ENCODE assay signal across 7 mouse cellular contexts in genomic region chr11:51664747-51665146, GRCm38 (mm10). TPM values are rescaled to one million over a fixed set of nuclear protein-coding genes. Genes with fewer than 3 reads are reported as not detected.
DNase-seq lines count a peak whose midpoint lies in the region; ATAC-seq and TF ChIP-seq lines count a peak whose summit lies in the region.
"Not testable (repeated sequence)": the region's sequence is repeated elsewhere in the genome, so short reads cannot be mapped to it uniquely, and the experiment has no call there.
"Had no signal": no experiment of that assay in that cellular context is flagged by ENCODE, and none has a peak within 500 bp of the region (broad histone marks: within the 10 kb centered on the region; RNA-seq: fewer than 3 reads in every experiment).

No protein-coding gene starts in this region.

- H3K79me2 ChIP-seq in myocyte (ENCODE audit: control insufficient read depth, insufficient read depth) = not testable (repeated sequence)

- not testable (repeated sequence) for TF ChIP-seq CTCF in lung, embryonic 14.5 days (IDR thresholded peaks at IDR 0.05; ENCODE audit: low read depth); lung, postnatal 0 days (IDR thresholded peaks at IDR 0.05)

- 67% methylated on average over 7 of the region's 7 CpGs for WGBS in lung, embryonic 14.5 days
- WGBS in lung, embryonic 16.5 days = 83% methylated on average over 7 of the region's 7 CpGs
- WGBS in lung, postnatal 0 days = 75% methylated on average over 6 of the region's 7 CpGs

- ATAC-seq in granulocyte monocyte progenitor cell, adult 5-6 weeks (replicated peaks; ENCODE audit: poor library complexity, severe bottlenecking) = 0 out of 2 replicates have a peak, but pooled peaks have one; percentile 37
- not testable (repeated sequence) for ATAC-seq in lung, embryonic 14.5 days (ENCODE audit: insufficient read depth)
- peak; percentile 68; the same call in 1 of the 2 replicates for ATAC-seq in lung, embryonic 16.5 days (ENCODE audit: low read depth)
- ATAC-seq in lung, postnatal 0 days = peak; percentile 55

- H3ac ChIP-seq in myocyte (ENCODE audit: control insufficient read depth, insufficient read length) = not testable (repeated sequence)

- H3K4me1 ChIP-seq in lung, embryonic 14.5 days (ENCODE audit: insufficient read depth); lung, embryonic 16.5 days (replicated peaks; ENCODE audit: control insufficient read depth, insufficient read depth, low read length); lung, postnatal 0 days (ENCODE audit: insufficient read depth, low read depth, low read length): not testable (repeated sequence)

- H3K9ac ChIP-seq in lung, embryonic 14.5 days; lung, embryonic 16.5 days (ENCODE audit: low read length); lung, postnatal 0 days (replicated peaks; ENCODE audit: low read depth): not testable (repeated sequence)

- H3K9me3 ChIP-seq in lung, embryonic 14.5 days (ENCODE audit: low read depth, low read length); lung, embryonic 16.5 days (ENCODE audit: control insufficient read depth, low read length); lung, postnatal 0 days (ENCODE audit: low read length): not testable (repeated sequence)

- H3K36me3 ChIP-seq in lung, embryonic 14.5 days (ENCODE audit: insufficient read depth); lung, embryonic 16.5 days (ENCODE audit: control insufficient read depth, insufficient read depth, low read length); lung, postnatal 0 days (ENCODE audit: insufficient read depth, low read length); myocyte (ENCODE audit: control insufficient read depth, insufficient read depth): not testable (repeated sequence)

- TF ChIP-seq POLR2A in myocyte (IDR thresholded peaks at IDR 0.05; ENCODE audit: insufficient read length, low read depth) = not testable (repeated sequence)

- H3K4me3 ChIP-seq in lung, embryonic 14.5 days (ENCODE audit: low read depth, low read length); lung, embryonic 16.5 days (ENCODE audit: low read length); lung, postnatal 0 days (ENCODE audit: low read depth, low read length); myocyte: not testable (repeated sequence)

- TF ChIP-seq EP300 in lung, postnatal 0 days (IDR thresholded peaks at IDR 0.05) = not testable (repeated sequence)

- H3K27me3 ChIP-seq in lung, embryonic 14.5 days (ENCODE audit: insufficient read depth, low read length); lung, embryonic 16.5 days (ENCODE audit: control insufficient read depth, insufficient read depth, low read depth, low read length); lung, postnatal 0 days (replicated peaks; ENCODE audit: insufficient read depth, low read length); myocyte (ENCODE audit: control insufficient read depth, insufficient read depth, insufficient read length): not testable (repeated sequence)

- not testable (repeated sequence) for H3K4me2 ChIP-seq in lung, embryonic 14.5 days; lung, embryonic 16.5 days (ENCODE audit: low read depth, low read length); lung, postnatal 0 days (replicated peaks; ENCODE audit: low read depth, low read length); myocyte (ENCODE audit: low read depth)

- H3K27ac ChIP-seq in lung, embryonic 14.5 days (ENCODE audit: low read depth); lung, embryonic 16.5 days (ENCODE audit: low read length); lung, postnatal 0 days (ENCODE audit: low read length): not testable (repeated sequence)

- peak; percentile 26 for DNase-seq in MN1 (ENCODE audit: low spot score)
- DNase-seq in lung, embryonic 14.5 days = peak; percentile 49
- not testable (repeated sequence) for DNase-seq in lung, postnatal 0 days (ENCODE audit: low spot score)

TF ChIP-seq in myocyte, 11 proteins besides CTCF, POLR2A, EP300 and RAD21:
- TF ChIP-seq MYOD1 (IDR thresholded peaks at IDR 0.05; ENCODE audit: control insufficient read depth in 1 of 3, insufficient read length in 2 of 3, low read depth in 2 of 3) (peak in 2 of 3 experiments; percentile 10 to 64), CEBPB (IDR thresholded peaks at IDR 0.05; ENCODE audit: insufficient read depth, poor library complexity, severe bottlenecking) (0 out of 2 replicates have a peak, but pooled peaks have one; percentile 17), MYOG (IDR thresholded peaks at IDR 0.05; ENCODE audit: control insufficient read depth in 1 of 3, insufficient read depth in 1 of 3, insufficient read length in 2 of 3, low read depth in 2 of 3) (peak in 1 of 3 experiments; percentile 30)
TF ChIP-seq in myocyte: peak in this region for 3; not testable (repeated sequence) for 8.

RNA-seq across cellular contexts. Expression of gene D930048N14Rik, which starts 14.0 kb away (rescaled TPM):
- total RNA-seq in granulocyte monocyte progenitor cell, adult 5-6 weeks (2014; fragmentation: Nextera tagmentation) = 0.81 TPM in 1 of 2 replicates, not detected in the other
- 0.15 TPM in 1 of 2 replicates, not detected in the other for total RNA-seq in granulocyte monocyte progenitor cell, adult 5-6 weeks (2017)
- 3.4 TPM in 2 replicates for polyA plus RNA-seq in lung, embryonic 14.5 days (2014; fragmentation: Nextera tagmentation; extraction: Ambion mirVana)
- polyA plus RNA-seq in lung, embryonic 16.5 days (2015; fragmentation: Nextera tagmentation; extraction: Ambion mirVana) = 4.0 and 4.5 TPM in 2 replicates
- polyA plus RNA-seq in lung, postnatal 0 days (2015; fragmentation: Nextera tagmentation; extraction: Ambion mirVana) = 2.5 and 3.1 TPM in 2 replicates
- polyA plus RNA-seq in myocyte (2012; fragmentation: generic; extraction: Trizol) = 0.25 TPM
- polyA plus RNA-seq: G1E had no signal

RNA-seq across cellular contexts. Expression of gene N4bp3, which starts 14.1 kb away (rescaled TPM):
- 1.4 TPM in 1 of 2 replicates, not detected in the other for total RNA-seq in granulocyte monocyte progenitor cell, adult 5-6 weeks (2014; fragmentation: Nextera tagmentation)
- 1.5 and 2.6 TPM in 2 replicates for total RNA-seq in granulocyte monocyte progenitor cell, adult 5-6 weeks (2017)
- 35.5 and 39.2 TPM in 2 replicates for polyA plus RNA-seq in lung, embryonic 14.5 days (2014; fragmentation: Nextera tagmentation; extraction: Ambion mirVana)
- 43.4 and 43.5 TPM in 2 replicates for polyA plus RNA-seq in lung, embryonic 16.5 days (2015; fragmentation: Nextera tagmentation; extraction: Ambion mirVana)
- polyA plus RNA-seq in lung, postnatal 0 days (2015; fragmentation: Nextera tagmentation; extraction: Ambion mirVana) = 43.9 and 44.7 TPM in 2 replicates
- polyA plus RNA-seq in myocyte (2012; fragmentation: generic; extraction: Trizol) = 16.3 TPM

RNA-seq across cellular contexts. Expression of gene 0610009B22Rik, which starts 23.9 kb away (rescaled TPM):
- total RNA-seq in granulocyte monocyte progenitor cell, adult 5-6 weeks (2014; fragmentation: Nextera tagmentation) = 22.4 and 33.5 TPM in 2 replicates
- total RNA-seq in granulocyte monocyte progenitor cell, adult 5-6 weeks (2017) = 14.7 and 17.5 TPM in 2 replicates
- 81.0 and 86.4 TPM in 2 replicates for polyA plus RNA-seq in lung, embryonic 14.5 days (2014; fragmentation: Nextera tagmentation; extraction: Ambion mirVana)
- polyA plus RNA-seq in lung, embryonic 16.5 days (2015; fragmentation: Nextera tagmentation; extraction: Ambion mirVana) = 103 and 104 TPM in 2 replicates
- polyA plus RNA-seq in lung, postnatal 0 days (2015; fragmentation: Nextera tagmentation; extraction: Ambion mirVana) = 90.6 and 95.9 TPM in 2 replicates
- polyA plus RNA-seq in myocyte (2012; fragmentation: generic; extraction: Trizol) = 27.9 TPM

RNA-seq across cellular contexts. Expression of gene Rmnd5b, which starts 29.1 kb away (rescaled TPM):
- total RNA-seq in granulocyte monocyte progenitor cell, adult 5-6 weeks (2014; fragmentation: Nextera tagmentation) = 17.9 and 19.2 TPM in 2 replicates
- 12.8 and 14.1 TPM in 2 replicates for total RNA-seq in granulocyte monocyte progenitor cell, adult 5-6 weeks (2017)
- polyA plus RNA-seq in lung, embryonic 14.5 days (2014; fragmentation: Nextera tagmentation; extraction: Ambion mirVana) = 39.4 and 43.6 TPM in 2 replicates
- 41.1 and 41.8 TPM in 2 replicates for polyA plus RNA-seq in lung, embryonic 16.5 days (2015; fragmentation: Nextera tagmentation; extraction: Ambion mirVana)
- 43.2 and 46.4 TPM in 2 replicates for polyA plus RNA-seq in lung, postnatal 0 days (2015; fragmentation: Nextera tagmentation; extraction: Ambion mirVana)
- polyA plus RNA-seq in myocyte (2012; fragmentation: generic; extraction: Trizol) = 41.0 TPM

RNA-seq across cellular contexts. Expression of gene Nhp2, which starts 45.2 kb away (rescaled TPM):
- 194 and 203 TPM in 2 replicates for total RNA-seq in granulocyte monocyte progenitor cell, adult 5-6 weeks (2014; fragmentation: Nextera tagmentation)
- total RNA-seq in granulocyte monocyte progenitor cell, adult 5-6 weeks (2017) = 141 and 169 TPM in 2 replicates
- 178 and 187 TPM in 2 replicates for polyA plus RNA-seq in lung, embryonic 14.5 days (2014; fragmentation: Nextera tagmentation; extraction: Ambion mirVana)
- polyA plus RNA-seq in lung, embryonic 16.5 days (2015; fragmentation: Nextera tagmentation; extraction: Ambion mirVana) = 111 and 116 TPM in 2 replicates
- polyA plus RNA-seq in lung, postnatal 0 days (2015; fragmentation: Nextera tagmentation; extraction: Ambion mirVana) = 60.1 and 67.2 TPM in 2 replicates
- polyA plus RNA-seq in myocyte (2012; fragmentation: generic; extraction: Trizol) = 137 TPM
